Mouse (Mus musculus) bone marrow macrophage, adult 2 months (primary cell): ENCODE results near the gene Vinac1. TPM values are rescaled to one million over a fixed set of nuclear protein-coding genes. Genes with fewer than 3 reads are reported as not detected.

Source experiments
- H3K27ac ChIP-seq: 2 replicates; pipeline ENCODE4 v1.5.1; 2012; ENCODE audit warnings: low read depth, low read length; ENCODE audit not compliant: insufficient read depth
- H3K4me1 ChIP-seq: 2 replicates; pipeline ENCODE4 v1.6.1; 2012; ENCODE audit warnings: low read length; ENCODE audit not compliant: control insufficient read depth, insufficient read depth
- H3K4me3 ChIP-seq: 2 replicates; pipeline ENCODE4 v1.5.1; 2012; ENCODE audit warnings: mild to moderate bottlenecking, low read length, moderate library complexity; ENCODE audit not compliant: insufficient read depth
- CTCF ChIP-seq: IDR thresholded peaks from 2 replicates; pipeline ENCODE4 v1.5.1; 2012; ENCODE audit warnings: low read depth, mild to moderate bottlenecking, low read length, moderate library complexity
- POLR2A ChIP-seq: IDR thresholded peaks from 2 replicates; pipeline ENCODE4 v1.6.1; 2012; ENCODE audit warnings: mild to moderate bottlenecking, low read depth, low read length, borderline replicate concordance
- polyA plus RNA-seq: library from polyadenylated mRNA; stranded (reverse); fragments of >200 nt; gene quantifications from 2 replicates; pipeline ENCODE4 v1.2.4, GENCODE M21; 2012; ENCODE audit not compliant: missing spikeins, insufficient read depth, insufficient read length

Vinac1 gene
- not detected in 2 replicates for polyA plus RNA-seq

- TF ChIP-seq POLR2A = no peak
- TF ChIP-seq CTCF = no peak
- no peak within 1 kb of the TSS for H3K4me3 ChIP-seq
- no peak within 1 kb of the TSS for H3K27ac ChIP-seq
- no peaks in the 10 kb centered on the region for H3K4me1 ChIP-seq
Observed at GRCm38 (mm10) chr2:129047811-129048210, at the start of gene Vinac1. Gene Vinac1 (minus strand): TSS chr2:129048172.

DNA sequence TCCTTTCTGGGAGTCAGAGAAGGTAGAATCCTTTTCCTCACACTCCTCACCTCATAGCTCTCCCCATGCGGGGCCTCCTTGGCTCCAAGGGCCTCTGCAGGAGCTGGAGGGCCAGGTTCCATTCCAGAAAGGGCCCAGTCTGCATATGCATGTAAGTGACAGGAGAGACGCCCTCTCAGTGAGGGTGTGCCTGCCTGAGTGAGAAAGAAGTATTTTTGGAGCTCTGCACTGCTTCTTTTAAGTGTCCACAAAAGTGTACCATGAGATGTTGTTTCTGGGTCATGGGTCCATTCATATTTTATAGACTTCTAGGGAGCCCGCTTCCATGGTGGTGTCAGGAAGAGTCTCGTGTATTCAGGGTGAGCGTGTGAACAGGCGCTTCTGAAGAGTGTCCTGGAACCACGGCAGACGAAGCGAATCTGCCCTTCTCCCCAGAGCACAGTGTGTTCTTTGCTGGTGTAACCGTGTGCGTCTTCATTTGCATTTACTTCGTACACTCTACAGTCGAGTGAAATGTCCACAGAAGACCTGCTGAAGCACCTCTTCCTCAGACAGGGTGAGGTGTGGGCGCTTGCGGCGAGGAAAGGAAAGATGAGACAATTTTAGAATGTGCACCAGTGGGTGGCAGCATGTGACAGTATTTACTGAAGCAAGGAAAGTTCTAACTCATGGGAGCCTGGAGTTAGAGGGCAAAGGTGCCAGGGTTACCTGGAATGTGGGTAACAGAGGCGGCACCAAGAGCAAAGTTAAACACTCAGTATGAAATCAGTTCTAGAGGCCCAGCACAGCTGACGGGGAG, 46.2 kb upstream of the Vinac1 start:
- TF ChIP-seq POLR2A = no peak
- no peak for TF ChIP-seq CTCF
- Histone ChIP-seq H3K4me1 (peaks cover 11% of the 10 kb centered on the region), H3K27ac (no peak overlapping the region), H3K4me3 (no peak overlapping the region)

DNA sequence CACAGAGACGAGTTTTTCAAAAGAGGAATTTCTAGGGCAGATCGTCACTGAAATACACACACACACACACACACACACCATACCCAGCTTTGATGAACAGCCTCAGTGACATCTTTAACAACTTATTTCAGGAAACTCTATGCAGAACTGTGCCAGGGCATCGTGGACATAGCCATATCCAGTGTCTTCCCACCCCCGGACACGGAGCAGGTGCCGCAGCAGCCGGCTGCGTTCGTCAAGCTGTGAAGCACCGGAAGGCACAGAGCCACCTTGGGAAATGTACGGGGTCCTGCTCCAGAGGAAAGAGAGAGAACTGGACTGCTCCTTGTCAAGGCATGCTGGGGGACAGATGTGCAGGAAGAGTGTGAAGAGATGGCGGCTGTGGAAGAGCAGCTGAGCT, 44.8 kb upstream of the Vinac1 start:
- Histone ChIP-seq H3K27ac (0 out of 2 replicates have a peak overlapping the region, but pooled peaks have one; percentile 6), H3K4me1 (peaks cover 11% of the 10 kb centered on the region), H3K4me3 (no peak overlapping the region)
- no peak for TF ChIP-seq CTCF
- no peak for TF ChIP-seq POLR2A

- TF ChIP-seq POLR2A = no peak
- TF ChIP-seq CTCF = no peak
- Histone ChIP-seq H3K27ac (no peak overlapping the region), H3K4me3 (no peak overlapping the region), H3K4me1 (peaks cover 11% of the 10 kb centered on the region)
Observed at GRCm38 (mm10) chr2:129090370-129090769, 42.4 kb upstream of the Vinac1 start.

GRCm38 (mm10) chr2:129087520-129087919, 39.5 kb upstream of the Vinac1 start:
- no peak for TF ChIP-seq CTCF
- no peak for TF ChIP-seq POLR2A
- Histone ChIP-seq H3K4me3 (no peak overlapping the region), H3K27ac (no peak overlapping the region), H3K4me1 (peaks cover 12% of the 10 kb centered on the region)

DNA sequence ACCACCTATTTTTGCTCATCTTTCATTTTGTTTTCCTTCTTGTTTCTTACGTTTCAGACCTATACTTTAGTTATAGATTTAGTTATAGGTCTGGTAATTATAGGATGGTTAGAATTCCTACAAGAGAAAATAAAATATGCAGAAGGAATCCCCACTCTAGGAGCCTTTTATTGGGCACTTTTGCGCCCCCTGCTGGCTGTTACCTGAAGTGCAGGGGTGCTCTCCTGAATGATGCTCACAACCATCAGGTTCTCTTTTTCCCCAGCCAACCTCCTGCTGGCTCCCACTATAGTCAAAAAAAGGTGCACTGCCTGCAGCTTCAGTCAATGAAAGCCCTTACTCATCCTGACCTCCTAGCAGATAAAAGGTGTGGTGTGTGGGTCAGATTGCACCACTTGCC, 37.0 kb upstream of the Vinac1 start:
- H3K27ac ChIP-seq = no peak overlapping the region
- no peak overlapping the region for H3K4me3 ChIP-seq
- H3K4me1 ChIP-seq = peaks cover 9% of the 10 kb centered on the region
- TF ChIP-seq CTCF (peak; percentile 49; the same call in 1 of the 2 replicates), POLR2A (no peak)

DNA sequence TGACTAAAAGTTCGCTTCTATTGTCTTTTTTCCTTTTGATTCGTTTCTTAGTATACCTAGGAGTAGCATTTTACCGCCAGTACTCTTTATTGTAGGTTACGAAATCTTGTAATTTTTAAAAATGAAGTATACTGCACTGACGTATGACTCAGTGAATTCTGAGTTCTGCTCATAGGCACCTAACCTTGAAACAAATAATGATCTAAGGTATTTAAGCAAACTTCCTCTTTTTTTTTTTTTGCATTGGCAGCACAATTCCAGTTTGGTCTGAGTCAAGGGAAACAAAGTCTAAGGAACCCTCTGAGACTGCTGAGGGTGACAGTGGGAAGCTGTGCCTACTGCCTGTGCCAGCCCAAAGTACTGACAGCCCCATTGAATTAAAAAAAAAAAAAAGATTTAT, 35.5 kb upstream of the Vinac1 start:
- H3K4me3 ChIP-seq = no peak overlapping the region
- no peak overlapping the region for H3K27ac ChIP-seq
- no peak for TF ChIP-seq POLR2A
- no peak for TF ChIP-seq CTCF
- H3K4me1 ChIP-seq = peaks cover 23% of the 10 kb centered on the region

DNA sequence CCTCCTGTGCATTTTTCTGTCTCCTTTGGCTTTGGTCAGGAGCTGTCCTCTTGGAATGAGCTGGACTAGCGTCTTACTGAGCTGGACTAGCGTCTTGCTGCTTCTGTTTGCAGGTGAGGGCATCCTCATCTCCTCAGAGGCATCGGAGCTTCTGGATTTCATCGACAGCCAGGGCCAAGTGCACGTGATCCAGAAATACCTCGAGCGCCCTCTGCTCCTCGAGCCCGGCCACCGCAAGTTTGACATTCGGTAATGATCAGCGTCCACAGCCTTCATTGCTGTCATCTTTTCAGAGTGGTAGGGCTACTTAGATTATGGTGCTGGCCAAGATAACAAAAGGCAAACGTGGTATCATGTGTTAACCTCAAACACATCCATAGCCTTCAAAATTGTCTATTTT, 33.1 kb upstream of the Vinac1 start:
- H3K27ac ChIP-seq = no peak overlapping the region
- TF ChIP-seq CTCF = no peak
- TF ChIP-seq POLR2A = no peak
- peaks cover 23% of the 10 kb centered on the region for H3K4me1 ChIP-seq
- no peak overlapping the region for H3K4me3 ChIP-seq

DNA sequence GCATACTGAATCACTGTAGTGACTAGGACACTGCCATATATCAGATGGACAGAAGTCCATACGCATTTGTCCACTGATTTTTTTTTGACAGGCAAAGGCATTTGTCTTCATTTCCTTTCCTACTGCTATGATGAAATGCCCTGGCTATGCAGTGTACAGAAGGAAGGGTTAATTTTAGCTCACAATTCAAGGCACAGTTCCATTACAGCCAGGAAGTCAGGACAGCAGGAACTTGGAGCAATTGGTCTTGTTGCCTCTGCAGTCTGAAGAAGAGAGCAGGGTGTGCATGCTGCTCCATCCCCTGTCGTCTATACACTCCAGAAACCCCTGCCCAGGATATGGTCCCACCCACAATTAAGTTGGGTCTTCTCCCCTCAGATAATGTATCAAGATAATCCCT, 31.2 kb upstream of the Vinac1 start:
- no peak overlapping the region for H3K27ac ChIP-seq
- TF ChIP-seq POLR2A = no peak
- no peak for TF ChIP-seq CTCF
- H3K4me1 ChIP-seq = peaks cover 23% of the 10 kb centered on the region
- no peak overlapping the region for H3K4me3 ChIP-seq

- TF ChIP-seq CTCF = no peak
- no peak for TF ChIP-seq POLR2A
- H3K27ac ChIP-seq = no peak overlapping the region
- no peak overlapping the region for H3K4me3 ChIP-seq
- peaks cover 18% of the 10 kb centered on the region for H3K4me1 ChIP-seq
Observed at GRCm38 (mm10) chr2:129078313-129078712, 30.3 kb upstream of the Vinac1 start.
